Mouse (Mus musculus): ENCODE results near the gene Sec16a.
"Not testable (repeated sequence)": the region's sequence is repeated elsewhere in the genome, so short reads cannot be mapped to it uniquely, and the experiment has no call there.

Sec16a gene

GRCm38 (mm10) chr2:26389154-26389690 lies 55.8 kb downstream of the Sec16a start, which contains the start of the genes Entr1 and Pmpca:
Gene Entr1, minus strand, starts transcription at chr2:26389316.
Gene Pmpca, plus strand, starts transcription at chr2:26389339.
- DNase-seq (ENCODE audit: low spot score): peak; percentile 67

- DNase-seq (ENCODE audit: low spot score): no peak
These were observed 56.3 kb downstream of the Sec16a start for GRCm38 (mm10) chr2:26388682-26389153.

- DNase-seq (ENCODE audit: low spot score): no peak
These were observed 57.3 kb downstream of the Sec16a start for GRCm38 (mm10) chr2:26387713-26388112.

GRCm38 (mm10) chr2:26380871-26381270 lies 64.1 kb downstream of the Sec16a start:
- DNase-seq (ENCODE audit: low spot score): not testable (repeated sequence)

- DNase-seq (ENCODE audit: low spot score): peak; percentile 67
These were observed 64.8 kb downstream of the Sec16a start, which contains the start of gene Snapc4 for GRCm38 (mm10) chr2:26380131-26380771. Gene Snapc4, minus strand, starts transcription at chr2:26380653.

GRCm38 (mm10) chr2:26372396-26372795 lies 72.6 kb downstream of the Sec16a start:
- no peak for DNase-seq (ENCODE audit: low spot score)

- DNase-seq (ENCODE audit: low spot score): no peak
These were observed 76.4 kb downstream of the Sec16a start for GRCm38 (mm10) chr2:26368572-26368971.

- no peak for DNase-seq (ENCODE audit: low spot score)
These were observed 77.1 kb downstream of the Sec16a start for GRCm38 (mm10) chr2:26367911-26368310.

GRCm38 (mm10) chr2:26364738-26365465 lies 80.1 kb downstream of the Sec16a start:
- peak; percentile 66 for DNase-seq (ENCODE audit: low spot score)

- no peak for DNase-seq (ENCODE audit: low spot score)
These were observed 81.5 kb downstream of the Sec16a start for GRCm38 (mm10) chr2:26363481-26363880.

GRCm38 (mm10) chr2:26362991-26363390 lies 82.0 kb downstream of the Sec16a start:
- no peak for DNase-seq (ENCODE audit: low spot score)

GRCm38 (mm10) chr2:26360772-26361171 lies 84.2 kb downstream of the Sec16a start, which contains the start of gene Card9:
Gene Card9, minus strand, starts transcription at chr2:26360918.
- DNase-seq (ENCODE audit: low spot score): no peak

- DNase-seq (ENCODE audit: low spot score): no peak
These were observed 85.0 kb downstream of the Sec16a start for GRCm38 (mm10) chr2:26359983-26360382.
